Mouse (Mus musculus) kidney, embryonic 15.5 days (tissue): Measurements from ENCODE around the gene Coro2b. TPM values are rescaled to one million over a fixed set of nuclear protein-coding genes. Genes with fewer than 3 reads are reported as not detected.

Experiments
- ATAC-seq: fragments of 200-750 bp; cut with Nextera tagmentation; replicated peaks from 2 replicates; pipeline ENCODE4 v1.8.0; 2017; ENCODE audit warnings: moderate TSS enrichment; ENCODE audit not compliant: low FRiP score
- H3K27ac ChIP-seq: fragments of 300-500 bp; sonication (generic); 2 replicates; pipeline ENCODE4 v1.5.1; 2015; ENCODE audit warnings: mild to moderate bottlenecking, inconsistent platforms
- H3K27me3 ChIP-seq: fragments of 300-500 bp; sonication (generic); 2 replicates; pipeline ENCODE4 v1.6.1; 2015; ENCODE audit warnings: inconsistent platforms
- H3K36me3 ChIP-seq: fragments of 300-500 bp; sonication (generic); 2 replicates; pipeline ENCODE4 v1.6.1; 2015; ENCODE audit warnings: inconsistent platforms
- H3K4me1 ChIP-seq: fragments of 300-500 bp; sonication (generic); 2 replicates; pipeline ENCODE4 v1.6.1; 2015; ENCODE audit warnings: inconsistent platforms
- H3K4me2 ChIP-seq: fragments of 300-500 bp; sonication (generic); 2 replicates; pipeline ENCODE4 v1.6.1; 2015; ENCODE audit warnings: moderate library complexity, mild to moderate bottlenecking, inconsistent platforms
- H3K4me3 ChIP-seq: fragments of 300-500 bp; sonication (generic); replicated peaks from 2 replicates; pipeline ENCODE4 v1.5.1; 2015; ENCODE audit warnings: mild to moderate bottlenecking, inconsistent platforms
- H3K9ac ChIP-seq: fragments of 300-500 bp; sonication (generic); 2 replicates; pipeline ENCODE4 v1.6.1; 2015; ENCODE audit warnings: mild to moderate bottlenecking, inconsistent platforms
- H3K9me3 ChIP-seq: fragments of 300-500 bp; sonication (generic); replicated peaks from 2 replicates; pipeline ENCODE4 v1.6.1; 2016; ENCODE audit warnings: inconsistent platforms
- WGBS: fragments of 180-500 bp; shearing (Covaris S2); methylation state at CpG from one replicate; pipeline ENCODE4 v1.1.7; 2015; ENCODE audit warnings: mixed read lengths; 5-methylcytosine and 5-hydroxymethylcytosine counted together
- polyA plus RNA-seq: library from polyadenylated mRNA; unstranded; fragments of >200 nt; fragmentation: Nextera tagmentation; extraction: Ambion mirVana; gene quantifications from 2 replicates; pipeline ENCODE4 v1.2.1, GENCODE M21; 2015

Coro2b gene
- polyA plus RNA-seq, 1 experiment from 2014 or later = 19.1 TPM

GRCm38 (mm10) chr9:62401589-62401988 lies 135.3 kb downstream of the Coro2b start:
- H3K9ac ChIP-seq = no peak overlapping the region
- no peak overlapping the region for H3K4me2 ChIP-seq
- no peak overlapping the region for H3K4me3 ChIP-seq
- H3K27ac ChIP-seq = peak overlapping the region; percentile 52
- H3K36me3 ChIP-seq = no peaks in the 10 kb centered on the region
- peaks cover 10% of the 10 kb centered on the region for H3K4me1 ChIP-seq
- H3K27me3 ChIP-seq = no peaks in the 10 kb centered on the region
- ATAC-seq = no peak
- WGBS = 43% methylated on average over 1 of the region's 1 CpGs
- no peaks in the 10 kb centered on the region for H3K9me3 ChIP-seq

DNA sequence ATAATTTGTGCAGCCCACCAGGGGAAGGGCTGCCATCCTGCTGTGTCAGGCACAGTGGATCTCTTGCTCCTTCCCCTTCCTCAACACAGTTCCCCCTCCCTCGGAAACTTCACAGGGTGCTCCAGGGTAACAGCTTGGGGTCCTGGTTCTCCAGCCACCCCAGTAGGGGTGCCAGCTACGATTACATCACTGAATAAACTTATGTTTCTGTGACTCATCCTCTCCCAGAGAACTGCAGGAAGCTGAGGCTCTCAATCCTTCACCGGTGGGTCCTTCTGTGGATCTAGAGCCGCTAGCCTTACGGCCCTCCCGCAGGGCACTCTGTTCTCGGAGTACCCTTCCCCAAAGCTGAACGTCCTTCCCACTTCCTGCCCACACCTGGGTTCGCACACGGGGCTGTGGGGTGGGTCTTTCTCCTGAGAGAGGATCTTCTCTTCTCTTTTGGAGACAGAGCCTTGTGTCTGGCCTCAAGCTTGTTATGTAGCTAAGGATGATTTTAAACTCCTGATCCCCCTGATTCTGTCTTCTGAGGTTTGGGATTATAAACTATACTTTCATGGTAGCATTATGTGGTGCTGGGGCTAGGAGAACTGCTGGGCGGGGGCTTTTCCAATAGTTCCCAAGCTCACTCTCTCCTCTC lies 136.2 kb downstream of the Coro2b start:
- ATAC-seq = no peak
- WGBS = 54% methylated on average over 11 of the region's 11 CpGs
- no peak overlapping the region for H3K4me3 ChIP-seq
- no peaks in the 10 kb centered on the region for H3K27me3 ChIP-seq
- no peaks in the 10 kb centered on the region for H3K9me3 ChIP-seq
- peaks cover 10% of the 10 kb centered on the region for H3K4me1 ChIP-seq
- H3K27ac ChIP-seq = no peak overlapping the region
- no peak overlapping the region for H3K4me2 ChIP-seq
- no peak overlapping the region for H3K9ac ChIP-seq
- no peaks in the 10 kb centered on the region for H3K36me3 ChIP-seq

DNA sequence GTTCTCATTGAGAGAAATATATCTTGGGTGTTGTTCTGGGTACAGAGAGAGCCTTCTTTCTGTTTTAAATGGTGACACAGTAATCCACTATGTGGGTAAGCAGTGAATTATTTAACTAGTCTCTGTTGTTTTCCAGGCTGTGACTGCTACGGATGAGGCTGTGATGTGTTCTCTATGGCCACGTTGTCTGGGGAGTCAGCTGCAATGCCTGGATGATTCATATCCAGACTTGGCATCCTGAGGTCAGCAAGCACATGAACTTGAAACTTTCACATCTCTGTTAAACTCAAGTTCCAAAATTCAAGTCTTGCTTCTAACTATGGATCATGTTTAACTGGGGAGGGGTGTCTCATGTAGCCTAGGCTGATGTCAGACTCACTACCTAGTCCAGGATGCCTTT lies 142.7 kb downstream of the Coro2b start:
- H3K36me3 ChIP-seq = no peaks in the 10 kb centered on the region
- no peaks in the 10 kb centered on the region for H3K9me3 ChIP-seq
- no peak overlapping the region for H3K27ac ChIP-seq
- no peaks in the 10 kb centered on the region for H3K27me3 ChIP-seq
- ATAC-seq = no peak
- H3K9ac ChIP-seq = no peak overlapping the region
- 39% methylated on average over 2 of the region's 2 CpGs for WGBS
- no peaks in the 10 kb centered on the region for H3K4me1 ChIP-seq
- H3K4me3 ChIP-seq = no peak overlapping the region
- H3K4me2 ChIP-seq = no peak overlapping the region

- H3K27ac ChIP-seq = no peak overlapping the region
- 57% methylated on average over 2 of the region's 2 CpGs for WGBS
- H3K4me3 ChIP-seq = no peak overlapping the region
- no peak overlapping the region for H3K4me2 ChIP-seq
- no peaks in the 10 kb centered on the region for H3K36me3 ChIP-seq
- no peak for ATAC-seq
- H3K4me1 ChIP-seq = no peaks in the 10 kb centered on the region
- H3K9ac ChIP-seq = no peak overlapping the region
- H3K27me3 ChIP-seq = no peaks in the 10 kb centered on the region
- H3K9me3 ChIP-seq = no peaks in the 10 kb centered on the region
Measured at GRCm38 (mm10) chr9:62393531-62393930, 143.3 kb downstream of the Coro2b start.

GRCm38 (mm10) chr9:62389735-62390134 lies 147.1 kb downstream of the Coro2b start:
- Histone ChIP-seq H3K27me3 (no peaks in the 10 kb centered on the region), H3K4me3 (no peak overlapping the region), H3K4me2 (no peak overlapping the region), H3K4me1 (no peaks in the 10 kb centered on the region), H3K9ac (no peak overlapping the region), H3K9me3 (no peaks in the 10 kb centered on the region), H3K27ac (peak overlapping the region; percentile 64), H3K36me3 (no peaks in the 10 kb centered on the region)
- 0 out of 2 replicates have a peak, but pooled peaks have one; percentile 40 for ATAC-seq
- 59% methylated on average over 9 of the region's 9 CpGs for WGBS

- no peak overlapping the region for H3K9ac ChIP-seq
- H3K4me2 ChIP-seq = no peak overlapping the region
- no peak overlapping the region for H3K27ac ChIP-seq
- no peaks in the 10 kb centered on the region for H3K36me3 ChIP-seq
- H3K4me3 ChIP-seq = no peak overlapping the region
- no peak for ATAC-seq
- 82% methylated on average over 4 of the region's 4 CpGs for WGBS
- no peaks in the 10 kb centered on the region for H3K4me1 ChIP-seq
- no peaks in the 10 kb centered on the region for H3K9me3 ChIP-seq
- H3K27me3 ChIP-seq = no peaks in the 10 kb centered on the region
Measured at GRCm38 (mm10) chr9:62385727-62386518, 150.9 kb downstream of the Coro2b start.

- Histone ChIP-seq H3K36me3 (peaks cover 8% of the 10 kb centered on the region), H3K4me2 (no peak overlapping the region), H3K27ac (no peak overlapping the region), H3K4me3 (no peak overlapping the region), H3K27me3 (no peaks in the 10 kb centered on the region), H3K9ac (no peak overlapping the region), H3K9me3 (no peaks in the 10 kb centered on the region), H3K4me1 (no peaks in the 10 kb centered on the region)
- WGBS = 86% methylated on average over 6 of the region's 6 CpGs
- ATAC-seq = no peak
Measured at GRCm38 (mm10) chr9:62385062-62385461, 151.8 kb downstream of the Coro2b start.

- Histone ChIP-seq H3K36me3 (peaks cover 30% of the 10 kb centered on the region), H3K27ac (no peak overlapping the region), H3K27me3 (no peaks in the 10 kb centered on the region), H3K9ac (no peak overlapping the region), H3K4me2 (no peak overlapping the region), H3K4me3 (no peak overlapping the region), H3K4me1 (no peaks in the 10 kb centered on the region), H3K9me3 (no peaks in the 10 kb centered on the region)
- WGBS = 84% methylated on average over 10 of the region's 10 CpGs
- ATAC-seq = no peak
Measured at GRCm38 (mm10) chr9:62382519-62383084, 154.2 kb downstream of the Coro2b start.

DNA sequence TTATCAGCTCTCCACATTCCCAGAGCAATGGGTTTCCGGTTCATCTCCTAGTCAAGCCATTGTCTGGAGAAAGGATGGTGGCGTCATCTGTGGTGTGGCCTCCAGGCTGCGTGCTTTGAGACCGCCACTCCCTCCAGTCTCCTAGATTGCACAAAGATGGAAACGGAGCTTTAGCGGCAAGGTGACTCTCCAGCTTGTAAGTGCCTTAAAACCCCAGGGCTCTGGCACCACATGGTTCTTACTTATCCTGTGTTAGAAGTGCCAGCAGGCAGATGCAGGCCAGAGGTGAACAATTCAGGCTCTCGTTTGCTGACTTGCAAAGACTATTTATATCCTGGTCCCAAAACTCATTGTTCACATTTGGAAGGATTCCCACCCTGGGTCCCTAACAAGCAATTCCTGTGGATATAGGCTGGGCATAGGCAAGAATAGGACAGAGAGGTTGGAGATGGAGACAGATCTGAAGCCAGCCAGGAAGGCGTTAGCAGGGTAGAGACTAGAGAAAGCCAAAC lies 155.4 kb downstream of the Coro2b start:
- 68% methylated on average over 8 of the region's 8 CpGs for WGBS
- Histone ChIP-seq H3K27ac (0 out of 2 replicates have a peak overlapping the region, but pooled peaks have one; percentile 34), H3K9me3 (no peaks in the 10 kb centered on the region), H3K4me2 (no peak overlapping the region), H3K36me3 (peaks cover 42% of the 10 kb centered on the region), H3K27me3 (no peaks in the 10 kb centered on the region), H3K4me1 (no peaks in the 10 kb centered on the region), H3K4me3 (no peak overlapping the region), H3K9ac (no peak overlapping the region)
- ATAC-seq = no peak

DNA sequence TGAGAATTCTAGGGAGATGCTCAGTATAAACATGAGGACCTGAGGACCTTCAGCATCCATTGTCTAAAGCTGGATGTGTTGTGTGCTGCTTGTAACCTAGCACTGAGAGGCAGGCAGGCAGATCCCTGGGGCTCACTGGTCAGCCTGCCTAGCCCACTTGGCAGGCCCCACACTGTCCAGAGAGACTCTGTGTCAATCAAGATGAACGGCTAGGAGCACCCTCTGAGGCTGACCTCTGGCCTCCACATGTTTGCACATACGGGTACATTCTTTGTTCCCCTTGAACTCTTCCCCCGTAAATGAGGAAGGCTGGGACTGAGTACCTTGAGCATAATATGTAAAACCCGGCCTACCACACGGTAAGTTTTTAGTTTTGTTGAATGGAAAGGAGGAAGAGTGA lies 156.5 kb downstream of the Coro2b start:
- Histone ChIP-seq H3K36me3 (peaks cover 53% of the 10 kb centered on the region), H3K4me1 (no peaks in the 10 kb centered on the region), H3K27ac (0 out of 2 replicates have a peak overlapping the region, but pooled peaks have one; percentile 34), H3K9ac (no peak overlapping the region), H3K27me3 (no peaks in the 10 kb centered on the region), H3K4me2 (no peak overlapping the region), H3K4me3 (no peak overlapping the region), H3K9me3 (no peaks in the 10 kb centered on the region)
- no peak for ATAC-seq
- 61% methylated on average over 5 of the region's 5 CpGs for WGBS

GRCm38 (mm10) chr9:62377897-62378296 lies 158.9 kb downstream of the Coro2b start:
- no peaks in the 10 kb centered on the region for H3K9me3 ChIP-seq
- H3K36me3 ChIP-seq = peaks cover 76% of the 10 kb centered on the region
- no peak overlapping the region for H3K4me3 ChIP-seq
- H3K27me3 ChIP-seq = no peaks in the 10 kb centered on the region
- peaks cover 13% of the 10 kb centered on the region for H3K4me1 ChIP-seq
- H3K4me2 ChIP-seq = no peak overlapping the region
- ATAC-seq = no peak
- H3K27ac ChIP-seq = no peak overlapping the region
- no peak overlapping the region for H3K9ac ChIP-seq
- WGBS = 90% methylated on average over 10 of the region's 10 CpGs

DNA sequence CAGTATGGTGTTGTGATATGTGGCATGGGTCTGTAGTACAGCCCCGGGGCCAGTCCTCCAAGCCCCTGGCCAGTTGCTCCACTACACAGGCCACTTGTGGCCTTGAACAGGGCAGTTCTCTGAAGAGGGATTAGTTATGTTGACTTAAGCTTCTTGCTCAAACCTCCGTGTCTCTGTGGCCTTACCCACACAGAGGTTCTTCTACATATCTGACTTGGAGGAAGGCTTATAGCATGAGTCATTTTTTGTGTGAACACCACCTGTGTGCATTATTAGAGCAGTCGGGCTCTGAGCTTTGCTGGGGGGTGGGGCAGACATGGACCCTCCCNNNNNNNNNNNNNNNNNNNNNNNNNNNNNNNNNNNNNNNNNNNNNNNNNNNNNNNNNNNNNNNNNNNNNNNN lies 162.6 kb downstream of the Coro2b start:
- WGBS = 77% methylated on average over 3 of the region's 3 CpGs
- H3K27ac ChIP-seq = peak overlapping the region; percentile 32; the same call in 1 of the 2 replicates
- H3K4me2 ChIP-seq = no peak overlapping the region
- H3K4me1 ChIP-seq = peaks cover 48% of the 10 kb centered on the region
- no peak for ATAC-seq
- no peak overlapping the region for H3K9ac ChIP-seq
- no peaks in the 10 kb centered on the region for H3K9me3 ChIP-seq
- H3K4me3 ChIP-seq = no peak overlapping the region
- no peaks in the 10 kb centered on the region for H3K27me3 ChIP-seq
- peaks cover 76% of the 10 kb centered on the region for H3K36me3 ChIP-seq
